Mouse (Mus musculus): ENCODE measurements around the gene Tmem151b. TPM values are rescaled to one million over a fixed set of nuclear protein-coding genes. Genes with fewer than 3 reads are reported as not detected.

Tmem151b gene
- polyA plus RNA-seq, 1 experiment from 2014 or later = 0.07 TPM

- 67% methylated on average over 6 of the region's 6 CpGs for WGBS
- Histone ChIP-seq H3K27ac (ENCODE audit: low read length) (no peak overlapping the region), H3K27me3 (replicated peaks; ENCODE audit: insufficient read depth, low read length) (no peaks in the 10 kb centered on the region), H3K9me3 (ENCODE audit: low read length) (no peaks in the 10 kb centered on the region), H3K36me3 (ENCODE audit: insufficient read depth, low read length) (no peaks in the 10 kb centered on the region), H3K4me2 (replicated peaks; ENCODE audit: low read depth, low read length) (no peak overlapping the region), H3K4me1 (ENCODE audit: insufficient read depth, low read depth, low read length) (peaks cover 46% of the 10 kb centered on the region), H3K4me3 (ENCODE audit: low read depth, low read length) (no peak overlapping the region), H3K9ac (replicated peaks; ENCODE audit: low read depth) (no peak overlapping the region)
- ATAC-seq = no peak
- DNase-seq (ENCODE audit: low spot score) = no peak
- TF ChIP-seq CTCF (IDR thresholded peaks at IDR 0.05) (peak; percentile 14; the same call in 1 of the 2 replicates), EP300 (IDR thresholded peaks at IDR 0.05) (no peak)
Observed at GRCm38 (mm10) chr17:45590410-45590809, 40.9 kb upstream of the Tmem151b start.

GRCm38 (mm10) chr17:45589844-45590243, 40.4 kb upstream of the Tmem151b start:
- TF ChIP-seq EP300 (IDR thresholded peaks at IDR 0.05) (no peak), CTCF (IDR thresholded peaks at IDR 0.05) (no peak)
- H3K9ac ChIP-seq (replicated peaks; ENCODE audit: low read depth) = no peak overlapping the region
- H3K4me3 ChIP-seq (ENCODE audit: low read depth, low read length) = no peak overlapping the region
- no peak overlapping the region for H3K27ac ChIP-seq (ENCODE audit: low read length)
- H3K4me1 ChIP-seq (ENCODE audit: insufficient read depth, low read depth, low read length) = peaks cover 45% of the 10 kb centered on the region
- DNase-seq (ENCODE audit: low spot score) (no peak), ATAC-seq (no peak)
- no peak overlapping the region for H3K4me2 ChIP-seq (replicated peaks; ENCODE audit: low read depth, low read length)
- WGBS = 94% methylated on average over 8 of the region's 8 CpGs
- no peaks in the 10 kb centered on the region for H3K27me3 ChIP-seq (replicated peaks; ENCODE audit: insufficient read depth, low read length)
- no peaks in the 10 kb centered on the region for H3K36me3 ChIP-seq (ENCODE audit: insufficient read depth, low read length)
- no peaks in the 10 kb centered on the region for H3K9me3 ChIP-seq (ENCODE audit: low read length)

GRCm38 (mm10) chr17:45589236-45589635, 39.8 kb upstream of the Tmem151b start:
- ATAC-seq = no peak

GRCm38 (mm10) chr17:45588370-45588769, 38.9 kb upstream of the Tmem151b start:
- Histone ChIP-seq H3K9ac (replicated peaks; ENCODE audit: low read depth) (no peak overlapping the region), H3K4me2 (replicated peaks; ENCODE audit: low read depth, low read length) (no peak overlapping the region), H3K27me3 (replicated peaks; ENCODE audit: insufficient read depth, low read length) (no peaks in the 10 kb centered on the region), H3K4me1 (ENCODE audit: insufficient read depth, low read depth, low read length) (peaks cover 42% of the 10 kb centered on the region), H3K4me3 (ENCODE audit: low read depth, low read length) (no peak overlapping the region), H3K27ac (ENCODE audit: low read length) (no peak overlapping the region), H3K9me3 (ENCODE audit: low read length) (no peaks in the 10 kb centered on the region), H3K36me3 (ENCODE audit: insufficient read depth, low read length) (no peaks in the 10 kb centered on the region)
- WGBS = 88% methylated on average over 6 of the region's 7 CpGs
- no peak for DNase-seq (ENCODE audit: low spot score)
- TF ChIP-seq CTCF (IDR thresholded peaks at IDR 0.05) (no peak), EP300 (IDR thresholded peaks at IDR 0.05) (no peak)
- no peak for ATAC-seq

More at GRCm38 (mm10) chr17:45589236-45589635, 39.8 kb upstream of the Tmem151b start:
- no peak overlapping the region for H3K27ac ChIP-seq (ENCODE audit: low read length)
- H3K9me3 ChIP-seq (ENCODE audit: low read length) = no peaks in the 10 kb centered on the region
- H3K36me3 ChIP-seq (ENCODE audit: insufficient read depth, low read length) = no peaks in the 10 kb centered on the region
- no peak for TF ChIP-seq EP300 (IDR thresholded peaks at IDR 0.05)
- TF ChIP-seq CTCF (IDR thresholded peaks at IDR 0.05) = no peak
- no peak overlapping the region for H3K4me3 ChIP-seq (ENCODE audit: low read depth, low read length)
- H3K4me1 ChIP-seq (ENCODE audit: insufficient read depth, low read depth, low read length) = peaks cover 45% of the 10 kb centered on the region
- H3K9ac ChIP-seq (replicated peaks; ENCODE audit: low read depth) = no peak overlapping the region
- no peak for DNase-seq (ENCODE audit: low spot score)
- no peak overlapping the region for H3K4me2 ChIP-seq (replicated peaks; ENCODE audit: low read depth, low read length)
- no peaks in the 10 kb centered on the region for H3K27me3 ChIP-seq (replicated peaks; ENCODE audit: insufficient read depth, low read length)
- 98% methylated on average over 7 of the region's 7 CpGs for WGBS

GRCm38 (mm10) chr17:45586449-45586837, 37.0 kb upstream of the Tmem151b start:
- 97% methylated on average over 3 of the region's 3 CpGs for WGBS
- no peaks in the 10 kb centered on the region for H3K36me3 ChIP-seq (ENCODE audit: insufficient read depth, low read length)
- no peaks in the 10 kb centered on the region for H3K9me3 ChIP-seq (ENCODE audit: low read length)
- H3K27ac ChIP-seq (ENCODE audit: low read length) = peak overlapping the region; percentile 83
- no peak overlapping the region for H3K4me2 ChIP-seq (replicated peaks; ENCODE audit: low read depth, low read length)
- ATAC-seq = no peak
- H3K27me3 ChIP-seq (replicated peaks; ENCODE audit: insufficient read depth, low read length) = no peaks in the 10 kb centered on the region
- H3K9ac ChIP-seq (replicated peaks; ENCODE audit: low read depth) = no peak overlapping the region
- peaks cover 26% of the 10 kb centered on the region for H3K4me1 ChIP-seq (ENCODE audit: insufficient read depth, low read depth, low read length)
- TF ChIP-seq EP300 (IDR thresholded peaks at IDR 0.05) (no peak), CTCF (IDR thresholded peaks at IDR 0.05) (peak; percentile 60)
- no peak for DNase-seq (ENCODE audit: low spot score)
- H3K4me3 ChIP-seq (ENCODE audit: low read depth, low read length) = no peak overlapping the region

- TF ChIP-seq EP300 (IDR thresholded peaks at IDR 0.05) (0 out of 2 replicates have a peak, but pooled peaks have one; percentile 21), CTCF (IDR thresholded peaks at IDR 0.05) (no peak)
- Histone ChIP-seq H3K27ac (ENCODE audit: low read length) (peak overlapping the region; percentile 83), H3K9me3 (ENCODE audit: low read length) (no peaks in the 10 kb centered on the region), H3K9ac (replicated peaks; ENCODE audit: low read depth) (no peak overlapping the region), H3K4me1 (ENCODE audit: insufficient read depth, low read depth, low read length) (peaks cover 25% of the 10 kb centered on the region), H3K27me3 (replicated peaks; ENCODE audit: insufficient read depth, low read length) (no peaks in the 10 kb centered on the region), H3K4me3 (ENCODE audit: low read depth, low read length) (no peak overlapping the region), H3K36me3 (ENCODE audit: insufficient read depth, low read length) (no peaks in the 10 kb centered on the region), H3K4me2 (replicated peaks; ENCODE audit: low read depth, low read length) (no peak overlapping the region)
- DNase-seq (ENCODE audit: low spot score) (no peak), ATAC-seq (peak; percentile 10; the same call in 1 of the 2 replicates)
- 74% methylated on average over 23 of the region's 23 CpGs for WGBS
Observed at GRCm38 (mm10) chr17:45585725-45586448, 36.4 kb upstream of the Tmem151b start.
